Mouse (Mus musculus) spleen, adult 2 months (tissue): ENCODE results near the gene Rmdn2.

ENCODE experiments used
- CTCF ChIP-seq: fragments of 200-500 bp; IDR thresholded peaks from 2 replicates; pipeline ENCODE4 v1.5.1; 2011; ENCODE audit warnings: mild to moderate bottlenecking, inconsistent platforms; ENCODE audit not compliant: insufficient read depth, insufficient read length, insufficient replicate concordance; ENCODE audit errors: extremely low read depth
- POLR2A ChIP-seq: fragments of 200-500 bp; IDR thresholded peaks from 2 replicates; pipeline ENCODE4 v1.6.1; 2011; ENCODE audit warnings: low read depth, low read length, inconsistent platforms

DNA sequence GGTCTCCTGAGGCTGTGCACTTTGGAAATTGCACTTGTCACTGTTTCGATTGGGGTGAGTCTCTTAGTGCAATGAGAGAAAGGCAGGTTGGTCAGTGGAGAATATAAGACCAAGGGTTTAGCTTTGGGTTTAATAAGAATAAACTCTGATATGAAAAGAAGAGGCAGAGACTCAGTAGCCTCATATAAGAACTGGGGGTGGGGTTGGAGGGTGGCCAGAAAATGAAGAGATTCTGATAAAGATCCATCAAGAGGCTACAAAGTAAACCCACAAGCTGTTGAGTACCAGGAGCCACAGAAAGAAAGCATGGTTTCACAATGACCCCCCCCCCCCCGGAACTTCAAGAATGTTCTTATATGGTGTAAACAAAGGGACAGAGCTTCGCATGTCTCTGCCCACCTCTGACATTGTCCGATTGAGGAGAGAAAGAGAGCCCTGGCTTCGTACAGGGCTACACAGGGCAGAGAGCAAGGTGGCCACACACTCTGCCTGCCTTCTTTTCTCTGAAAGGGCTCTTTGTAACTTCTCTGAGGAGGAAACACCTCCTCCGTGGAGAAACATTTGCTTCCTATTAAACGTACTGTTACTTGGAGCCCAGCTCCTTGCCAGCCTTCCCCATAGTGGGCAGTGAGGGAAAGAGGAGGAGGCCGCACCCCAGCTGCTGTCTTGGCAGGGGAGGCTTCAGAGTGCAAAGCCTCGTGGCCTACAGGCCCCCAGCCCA lies 46.3 kb upstream of the Rmdn2 start:
- TF ChIP-seq CTCF = no peak
- TF ChIP-seq POLR2A = no peak
